Mouse (Mus musculus) liver, embryonic 11.5 days (tissue): ENCODE data around the gene Ostf1. TPM values are rescaled to one million over a fixed set of nuclear protein-coding genes. Genes with fewer than 3 reads are reported as not detected.
A peak's percentile ranks its signal among the peaks of the same experiment; 100 is the strongest.

Experiments used
- ATAC-seq: fragments of 200-750 bp; cut with Nextera tagmentation; replicated peaks from 2 replicates; pipeline ENCODE4 v1.8.0; 2017; ENCODE audit warnings: moderate number of reproducible peaks, mild to moderate bottlenecking, moderate TSS enrichment, moderate library complexity; ENCODE audit not compliant: low FRiP score
- DNase-seq: peaks from one replicate; pipeline ENCODE4 v3.0.0-alpha.2; 2017; ENCODE audit warnings: low spot score
- H3K27ac ChIP-seq: fragments of 300-500 bp; sonication (generic); 2 replicates; pipeline ENCODE4 v1.5.1; 2014; ENCODE audit warnings: mild to moderate bottlenecking, low read depth, low read length, control low read depth
- H3K27me3 ChIP-seq: fragments of 300-500 bp; sonication (generic); replicated peaks from 2 replicates; pipeline ENCODE4 v1.6.1; 2014; ENCODE audit warnings: low read length, mixed read lengths; ENCODE audit not compliant: control insufficient read depth, insufficient read depth
- H3K36me3 ChIP-seq: fragments of 300-500 bp; sonication (generic); 2 replicates; pipeline ENCODE4 v1.6.1; 2014; ENCODE audit warnings: mild to moderate bottlenecking, low read length, moderate library complexity, mixed read lengths; ENCODE audit not compliant: control insufficient read depth, insufficient read depth
- H3K4me1 ChIP-seq: fragments of 300-500 bp; sonication (generic); replicated peaks from 2 replicates; pipeline ENCODE4 v1.6.1; 2014; ENCODE audit warnings: low read length, mixed read lengths; ENCODE audit not compliant: control insufficient read depth, insufficient read depth
- H3K4me2 ChIP-seq: fragments of 300-500 bp; sonication (generic); 2 replicates; pipeline ENCODE4 v1.6.1; 2014; ENCODE audit warnings: mild to moderate bottlenecking, control low read depth, moderate library complexity
- H3K4me3 ChIP-seq: fragments of 300-500 bp; sonication (generic); 2 replicates; pipeline ENCODE4 v1.5.1; 2014; ENCODE audit warnings: low read depth, low read length, control low read depth
- H3K9ac ChIP-seq: fragments of 300-500 bp; sonication (generic); 2 replicates; pipeline ENCODE4 v1.6.1; 2014; ENCODE audit warnings: low read depth, low read length, control low read depth
- H3K9me3 ChIP-seq: fragments of 300-500 bp; sonication (generic); 2 replicates; pipeline ENCODE4 v1.6.1; 2016; ENCODE audit warnings: low read length, inconsistent platforms, mixed read lengths; ENCODE audit not compliant: control insufficient read depth
- WGBS: fragments of 180-500 bp; shearing (Covaris S2); extraction: QIAGEN DNeasy Blood & Tissue Kit; methylation state at CpG from one replicate; pipeline ENCODE4 v1.1.7; 2014; 5-methylcytosine and 5-hydroxymethylcytosine counted together
- polyA plus RNA-seq: library from polyadenylated mRNA; unstranded; fragments of >200 nt; fragmentation: Nextera tagmentation; extraction: Ambion mirVana; gene quantifications from 2 replicates; pipeline ENCODE4 v1.2.1, GENCODE M21; 2014

Gene Ostf1
- polyA plus RNA-seq, 1 experiment from 2014 or later: 86.8 TPM

GRCm38 (mm10) chr19:18661683-18662082 is 30.1 kb upstream of the Ostf1 start:
- no peak for ATAC-seq
- H3K27me3 ChIP-seq: no peaks in the 10 kb centered on the region
- no peak overlapping the region for H3K9ac ChIP-seq
- H3K4me1 ChIP-seq: peaks cover 5% of the 10 kb centered on the region
- no peak for DNase-seq
- H3K4me3 ChIP-seq: no peak overlapping the region
- WGBS: 55% methylated on average over 1 of the region's 1 CpGs
- H3K36me3 ChIP-seq: no peaks in the 10 kb centered on the region
- H3K9me3 ChIP-seq: no peaks in the 10 kb centered on the region
- no peak overlapping the region for H3K27ac ChIP-seq
- no peak overlapping the region for H3K4me2 ChIP-seq

DNA sequence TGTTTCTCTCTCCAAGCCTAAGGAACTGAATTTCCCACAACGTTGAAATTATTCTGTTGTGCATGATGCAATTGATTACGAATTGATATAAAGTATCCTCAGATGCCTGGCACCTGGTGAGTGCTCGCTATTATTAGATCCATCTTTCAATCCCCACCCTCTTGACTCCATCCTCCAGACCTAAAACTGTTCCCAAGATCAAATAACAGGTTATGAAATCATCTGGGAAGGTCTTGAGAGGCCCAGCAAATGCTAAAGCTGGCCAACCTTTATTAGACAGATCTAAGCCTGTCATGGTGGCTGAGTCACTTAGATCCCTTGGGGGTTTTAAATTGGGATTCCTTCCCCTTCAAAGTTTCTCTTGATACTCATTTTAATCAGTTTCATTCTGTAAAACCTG is 28.8 kb upstream of the Ostf1 start:
- H3K4me2 ChIP-seq: no peak overlapping the region
- H3K9me3 ChIP-seq: no peaks in the 10 kb centered on the region
- H3K27me3 ChIP-seq: no peaks in the 10 kb centered on the region
- H3K4me1 ChIP-seq: peaks cover 5% of the 10 kb centered on the region
- no peak overlapping the region for H3K27ac ChIP-seq
- H3K9ac ChIP-seq: no peak overlapping the region
- no peaks in the 10 kb centered on the region for H3K36me3 ChIP-seq
- DNase-seq (no peak), ATAC-seq (no peak)
- H3K4me3 ChIP-seq: no peak overlapping the region
- WGBS: 85% methylated on average over 3 of the region's 3 CpGs

- WGBS: no CpG with 5 or more reads among the region's 1 CpGs
- H3K27me3 ChIP-seq: no peaks in the 10 kb centered on the region
- no peak overlapping the region for H3K4me3 ChIP-seq
- ATAC-seq (peak; percentile 73), DNase-seq (no peak)
- no peak overlapping the region for H3K27ac ChIP-seq
- H3K9ac ChIP-seq: no peak overlapping the region
- no peak overlapping the region for H3K4me2 ChIP-seq
- H3K36me3 ChIP-seq: no peaks in the 10 kb centered on the region
- no peaks in the 10 kb centered on the region for H3K9me3 ChIP-seq
- H3K4me1 ChIP-seq: peaks cover 7% of the 10 kb centered on the region
These were observed 27.7 kb upstream of the Ostf1 start for GRCm38 (mm10) chr19:18659349-18659748.

- no peak for DNase-seq
- Histone ChIP-seq H3K4me3 (no peak overlapping the region), H3K36me3 (no peaks in the 10 kb centered on the region), H3K27me3 (no peaks in the 10 kb centered on the region), H3K27ac (no peak overlapping the region), H3K4me2 (no peak overlapping the region), H3K9ac (no peak overlapping the region), H3K9me3 (no peaks in the 10 kb centered on the region), H3K4me1 (peaks cover 15% of the 10 kb centered on the region)
- 69% methylated on average over 4 of the region's 4 CpGs for WGBS
- ATAC-seq: no peak
These were observed 26.9 kb upstream of the Ostf1 start for GRCm38 (mm10) chr19:18658473-18658872.

- 78% methylated on average over 7 of the region's 7 CpGs for WGBS
- H3K4me1 ChIP-seq: peaks cover 22% of the 10 kb centered on the region
- H3K9me3 ChIP-seq: no peaks in the 10 kb centered on the region
- H3K27ac ChIP-seq: no peak overlapping the region
- H3K27me3 ChIP-seq: no peaks in the 10 kb centered on the region
- DNase-seq (no peak), ATAC-seq (no peak)
- no peak overlapping the region for H3K4me3 ChIP-seq
- no peaks in the 10 kb centered on the region for H3K36me3 ChIP-seq
- H3K4me2 ChIP-seq: no peak overlapping the region
- H3K9ac ChIP-seq: no peak overlapping the region
These were observed 24.4 kb upstream of the Ostf1 start for GRCm38 (mm10) chr19:18655999-18656398.

- Histone ChIP-seq H3K4me3 (no peak overlapping the region), H3K36me3 (no peaks in the 10 kb centered on the region), H3K27me3 (no peaks in the 10 kb centered on the region), H3K27ac (no peak overlapping the region), H3K4me2 (no peak overlapping the region), H3K4me1 (peaks cover 31% of the 10 kb centered on the region), H3K9ac (no peak overlapping the region), H3K9me3 (no peaks in the 10 kb centered on the region)
- 62% methylated on average over 5 of the region's 5 CpGs for WGBS
- DNase-seq: no peak
- ATAC-seq: no peak
These were observed 23.4 kb upstream of the Ostf1 start for GRCm38 (mm10) chr19:18654984-18655383.

DNA sequence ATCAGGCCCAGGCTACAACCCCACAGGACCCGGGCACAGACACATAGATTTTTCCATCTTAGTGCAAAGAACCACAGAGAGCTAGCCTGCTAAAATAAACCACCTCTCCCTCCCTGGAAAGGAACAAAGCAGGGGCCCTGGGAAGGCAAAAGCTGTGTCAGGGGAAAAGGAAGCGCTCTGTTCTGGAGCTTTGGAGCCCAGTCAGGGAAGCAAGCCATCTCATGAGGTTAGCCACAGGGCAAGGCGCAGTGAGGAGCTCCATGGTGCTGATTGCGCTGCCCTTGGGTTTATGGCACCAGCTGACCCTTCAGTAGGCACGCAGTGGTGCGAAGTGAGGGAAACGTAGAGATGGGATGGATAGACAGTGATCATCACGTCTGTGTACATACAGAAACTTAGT is 22.7 kb upstream of the Ostf1 start:
- Histone ChIP-seq H3K9me3 (no peaks in the 10 kb centered on the region), H3K4me1 (peaks cover 31% of the 10 kb centered on the region), H3K9ac (no peak overlapping the region), H3K4me3 (no peak overlapping the region), H3K27me3 (no peaks in the 10 kb centered on the region), H3K4me2 (no peak overlapping the region), H3K36me3 (no peaks in the 10 kb centered on the region), H3K27ac (no peak overlapping the region; the same call in 1 of the 2 replicates)
- DNase-seq (no peak), ATAC-seq (no peak)
- WGBS: 89% methylated on average over 8 of the region's 8 CpGs

DNA sequence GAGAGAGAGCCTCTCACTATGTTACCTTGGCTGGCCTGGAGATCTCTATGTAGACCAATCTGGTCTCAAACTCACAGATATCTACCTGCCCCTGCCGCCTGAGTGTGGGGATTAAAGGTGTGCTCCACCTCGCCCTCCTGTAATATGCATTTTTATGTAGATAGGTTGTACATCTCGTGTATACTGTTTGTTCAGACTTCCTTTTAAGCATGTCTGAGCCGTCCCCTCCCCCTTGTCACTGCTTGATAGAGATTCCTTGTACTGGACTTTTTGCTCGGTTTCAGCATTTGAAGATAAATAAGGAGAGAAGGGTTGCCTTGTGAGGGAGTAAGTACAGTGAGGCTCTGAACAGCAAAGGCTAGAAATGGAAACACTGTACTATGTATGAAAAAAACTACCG is 21.4 kb upstream of the Ostf1 start:
- peaks cover 41% of the 10 kb centered on the region for H3K4me1 ChIP-seq
- H3K4me3 ChIP-seq: no peak overlapping the region
- no peak overlapping the region for H3K27ac ChIP-seq
- no peaks in the 10 kb centered on the region for H3K9me3 ChIP-seq
- 65% methylated on average over 6 of the region's 6 CpGs for WGBS
- DNase-seq (no peak), ATAC-seq (no peak)
- H3K36me3 ChIP-seq: no peaks in the 10 kb centered on the region
- H3K27me3 ChIP-seq: no peaks in the 10 kb centered on the region
- no peak overlapping the region for H3K9ac ChIP-seq
- H3K4me2 ChIP-seq: no peak overlapping the region

DNA sequence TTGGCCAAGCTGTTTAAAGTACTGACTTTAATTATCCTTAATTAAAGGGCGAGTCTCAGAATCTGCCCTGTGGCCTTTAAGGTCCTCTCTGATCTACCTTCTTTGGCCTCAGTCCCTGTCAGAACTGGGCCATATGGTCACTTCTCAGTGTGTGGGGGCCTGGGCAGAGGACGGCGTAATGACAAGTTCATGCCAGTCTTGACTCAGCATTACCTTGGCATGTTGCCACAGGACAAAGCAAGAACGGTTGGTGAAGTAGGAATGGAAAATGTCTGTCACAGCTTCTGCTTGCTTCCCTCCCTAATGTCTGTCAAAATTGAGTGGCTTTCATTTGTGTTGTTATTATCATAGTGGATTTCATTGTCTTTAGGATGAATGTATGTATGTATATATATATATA is 21.0 kb upstream of the Ostf1 start:
- H3K4me1 ChIP-seq: peaks cover 42% of the 10 kb centered on the region
- ATAC-seq (no peak), DNase-seq (no peak)
- no peaks in the 10 kb centered on the region for H3K27me3 ChIP-seq
- no peak overlapping the region for H3K4me2 ChIP-seq
- H3K27ac ChIP-seq: no peak overlapping the region
- H3K36me3 ChIP-seq: no peaks in the 10 kb centered on the region
- no peak overlapping the region for H3K9ac ChIP-seq
- no peak overlapping the region for H3K4me3 ChIP-seq
- 87% methylated on average over 4 of the region's 4 CpGs for WGBS
- no peaks in the 10 kb centered on the region for H3K9me3 ChIP-seq
